Mouse (Mus musculus) megakaryocyte, embryonic 14.5 days (primary cell): ENCODE results near the gene Brinp1.
"Not testable (repeated sequence)": the region's sequence is repeated elsewhere in the genome, so short reads cannot be mapped to it uniquely, and the experiment has no call there.

ENCODE experiments used
- FLI1 ChIP-seq: IDR thresholded peaks from 2 replicates; pipeline ENCODE4 v1.6.1; 2012; ENCODE audit warnings: low read length, inconsistent platforms, mixed read lengths
- GATA1 ChIP-seq: IDR thresholded peaks from 3 replicates; pipeline ENCODE4 v1.6.1; 2012; ENCODE audit warnings: mixed read lengths, low read length, inconsistent platforms, borderline replicate concordance

- not testable (repeated sequence) for TF ChIP-seq GATA1, FLI1
These were observed 140.2 kb downstream of the Brinp1 start for GRCm38 (mm10) chr4:68813997-68814396.
